Mouse (Mus musculus) intestine, embryonic 16.5 days (tissue): ENCODE results near the gene Tmem86a. TPM values are rescaled to one million over a fixed set of nuclear protein-coding genes. Genes with fewer than 3 reads are reported as not detected.
"Not testable (repeated sequence)": the region's sequence is repeated elsewhere in the genome, so short reads cannot be mapped to it uniquely, and the experiment has no call there.

Source experiments
- ATAC-seq: fragments of 200-750 bp; cut with Nextera tagmentation; 2 replicates; pipeline ENCODE4 v1.8.0; 2017; ENCODE audit warnings: moderate TSS enrichment, moderate library complexity
- H3K27ac ChIP-seq: fragments of 300-500 bp; sonication (generic); 2 replicates; pipeline ENCODE4 v1.5.1; 2014; ENCODE audit warnings: mild to moderate bottlenecking, low read length
- H3K27me3 ChIP-seq: fragments of 300-500 bp; sonication (generic); replicated peaks from 2 replicates; pipeline ENCODE4 v1.6.1; 2014; ENCODE audit warnings: low read length, control low read depth, mixed read lengths; ENCODE audit not compliant: control insufficient read depth, insufficient read depth
- H3K36me3 ChIP-seq: fragments of 300-500 bp; sonication (generic); 2 replicates; pipeline ENCODE4 v1.6.1; 2014; ENCODE audit warnings: low read length, control low read depth; ENCODE audit not compliant: control insufficient read depth, insufficient read depth
- H3K4me1 ChIP-seq: fragments of 300-500 bp; sonication (generic); 2 replicates; pipeline ENCODE4 v1.6.1; 2014; ENCODE audit warnings: low read length, control low read depth, mixed read lengths; ENCODE audit not compliant: control insufficient read depth, insufficient read depth
- H3K4me2 ChIP-seq: fragments of 300-500 bp; sonication (generic); 2 replicates; pipeline ENCODE4 v1.6.1; 2014; ENCODE audit warnings: low read depth, low read length, control low read depth
- H3K4me3 ChIP-seq: fragments of 300-500 bp; sonication (generic); 2 replicates; pipeline ENCODE4 v1.5.1; 2014; ENCODE audit warnings: mild to moderate bottlenecking, low read length
- H3K9ac ChIP-seq: fragments of 300-500 bp; sonication (generic); 2 replicates; pipeline ENCODE4 v1.6.1; 2014; ENCODE audit warnings: low read depth, low read length
- H3K9me3 ChIP-seq: fragments of 300-500 bp; sonication (generic); 2 replicates; pipeline ENCODE4 v1.6.1; 2016; ENCODE audit warnings: low read length, control low read depth; ENCODE audit not compliant: control insufficient read depth
- WGBS: fragments of 180-500 bp; shearing (Covaris S2); extraction: QIAGEN DNeasy Blood & Tissue Kit; methylation state at CpG from one replicate; pipeline ENCODE4 v1.1.7; 2014; 5-methylcytosine and 5-hydroxymethylcytosine counted together
- polyA plus RNA-seq: library from polyadenylated mRNA; unstranded; fragments of >200 nt; fragmentation: Nextera tagmentation; extraction: Ambion mirVana; gene quantifications from 2 replicates; pipeline ENCODE4 v1.2.1, GENCODE M21; 2015

Tmem86a gene
- polyA plus RNA-seq, 1 experiment from 2014 or later, result 59.3 TPM

GRCm38 (mm10) chr7:47024454-47024853, 25.9 kb upstream of the Tmem86a start:
- H3K4me2 ChIP-seq, result no peak overlapping the region
- H3K27me3 ChIP-seq, result no peaks in the 10 kb centered on the region
- ATAC-seq, result peak; percentile 91
- WGBS, result 74% methylated on average over 7 of the region's 7 CpGs
- no peak overlapping the region for H3K4me3 ChIP-seq
- no peak overlapping the region for H3K9ac ChIP-seq
- no peaks in the 10 kb centered on the region for H3K36me3 ChIP-seq
- no peak overlapping the region; the same call in 1 of the 2 replicates for H3K27ac ChIP-seq
- no peaks in the 10 kb centered on the region for H3K4me1 ChIP-seq
- H3K9me3 ChIP-seq, result no peaks in the 10 kb centered on the region

GRCm38 (mm10) chr7:47025429-47025828, 25.0 kb upstream of the Tmem86a start:
- no peak for ATAC-seq
- no peak overlapping the region for H3K4me3 ChIP-seq
- H3K36me3 ChIP-seq, result no peaks in the 10 kb centered on the region
- H3K4me1 ChIP-seq, result no peaks in the 10 kb centered on the region
- H3K27ac ChIP-seq, result no peak overlapping the region
- no peaks in the 10 kb centered on the region for H3K9me3 ChIP-seq
- no peak overlapping the region for H3K4me2 ChIP-seq
- WGBS, result 71% methylated on average over 9 of the region's 9 CpGs
- H3K9ac ChIP-seq, result no peak overlapping the region
- no peaks in the 10 kb centered on the region for H3K27me3 ChIP-seq

- not testable (repeated sequence) for H3K27me3 ChIP-seq, H3K27ac ChIP-seq, H3K4me2 ChIP-seq, H3K36me3 ChIP-seq, H3K4me1 ChIP-seq, H3K9me3 ChIP-seq, H3K4me3 ChIP-seq, H3K9ac ChIP-seq, ATAC-seq
- WGBS, result 96% methylated on average over 3 of the region's 3 CpGs
Observed at GRCm38 (mm10) chr7:47026899-47027298, 23.5 kb upstream of the Tmem86a start.

- Histone ChIP-seq H3K9me3 (no peaks in the 10 kb centered on the region), H3K27me3 (no peaks in the 10 kb centered on the region), H3K36me3 (no peaks in the 10 kb centered on the region), H3K4me2 (no peak overlapping the region), H3K4me1 (no peaks in the 10 kb centered on the region), H3K4me3 (no peak overlapping the region), H3K27ac (no peak overlapping the region), H3K9ac (no peak overlapping the region)
- no peak for ATAC-seq
- WGBS, result 90% methylated on average over 1 of the region's 1 CpGs
Observed at GRCm38 (mm10) chr7:47027520-47027919, 22.9 kb upstream of the Tmem86a start.

GRCm38 (mm10) chr7:47030517-47031193, 19.7 kb upstream of the Tmem86a start:
- no peak for ATAC-seq
- H3K27me3 ChIP-seq, result no peaks in the 10 kb centered on the region
- 79% methylated on average over 9 of the region's 9 CpGs for WGBS
- H3K9ac ChIP-seq, result no peak overlapping the region
- no peak overlapping the region for H3K4me3 ChIP-seq
- no peak overlapping the region for H3K27ac ChIP-seq
- no peaks in the 10 kb centered on the region for H3K36me3 ChIP-seq
- H3K9me3 ChIP-seq, result no peaks in the 10 kb centered on the region
- no peaks in the 10 kb centered on the region for H3K4me1 ChIP-seq
- no peak overlapping the region for H3K4me2 ChIP-seq

- ATAC-seq, result no peak
- WGBS, result 89% methylated on average over 4 of the region's 4 CpGs
Observed at GRCm38 (mm10) chr7:47031371-47031770, 19.0 kb upstream of the Tmem86a start.

DNA sequence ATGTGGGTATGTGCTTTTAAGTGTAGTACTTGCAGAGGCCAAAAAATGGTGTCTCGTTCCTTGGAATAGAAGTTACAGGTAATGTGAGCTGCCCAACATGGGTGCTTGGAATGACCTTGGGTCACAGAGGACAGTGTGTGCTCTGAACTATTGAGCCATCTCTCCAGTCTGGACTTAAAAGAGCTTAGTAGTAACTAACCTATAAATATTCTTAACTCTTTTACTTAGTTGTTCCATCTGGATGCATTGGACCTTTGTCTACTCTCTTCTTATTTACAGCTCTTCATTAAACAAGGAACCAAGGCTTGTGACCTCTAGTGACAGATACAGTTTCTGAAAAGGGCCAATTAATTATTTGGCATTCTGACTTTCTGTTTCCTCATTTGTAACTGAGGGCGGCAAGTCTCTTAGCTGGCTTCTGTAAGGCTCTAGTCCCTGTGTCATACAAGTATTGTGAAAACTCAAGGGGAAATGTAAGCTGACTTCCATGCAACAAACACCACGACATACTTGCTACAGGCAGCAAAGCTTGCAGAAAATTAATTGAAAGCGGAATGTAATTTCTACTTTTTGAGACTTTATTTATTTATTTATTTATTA, 15.5 kb upstream of the Tmem86a start:
- H3K9me3 ChIP-seq, result no peaks in the 10 kb centered on the region
- WGBS, result 84% methylated on average over 4 of the region's 4 CpGs

More at GRCm38 (mm10) chr7:47031371-47031770, 19.0 kb upstream of the Tmem86a start:
- H3K27me3 ChIP-seq, result no peaks in the 10 kb centered on the region
- H3K27ac ChIP-seq, result no peak overlapping the region
- no peak overlapping the region for H3K4me3 ChIP-seq
- no peaks in the 10 kb centered on the region for H3K36me3 ChIP-seq
- no peaks in the 10 kb centered on the region for H3K9me3 ChIP-seq
- no peak overlapping the region for H3K9ac ChIP-seq
- no peaks in the 10 kb centered on the region for H3K4me1 ChIP-seq
- H3K4me2 ChIP-seq, result no peak overlapping the region

DNA sequence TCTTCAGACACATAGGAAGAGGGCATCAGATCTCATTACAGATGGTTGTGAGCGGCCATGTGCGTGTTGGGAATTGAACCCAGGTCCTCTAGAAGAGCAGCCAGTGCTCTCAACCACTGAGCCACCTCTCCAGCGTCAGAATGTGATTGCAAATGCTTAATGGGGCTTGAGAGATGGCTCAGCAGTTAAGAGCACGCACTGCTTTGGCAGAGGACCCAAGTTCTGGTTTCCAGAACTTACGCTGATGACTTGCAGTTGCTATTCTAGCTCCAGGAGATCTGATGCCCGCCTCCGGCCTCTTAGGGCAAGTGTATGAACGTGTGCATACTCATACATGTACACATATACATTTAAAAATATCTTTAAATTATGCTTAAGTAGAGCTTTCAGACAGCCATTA, 15.0 kb upstream of the Tmem86a start:
- H3K27me3 ChIP-seq, result no peaks in the 10 kb centered on the region

More for the DNA sequence above, 15.5 kb upstream of the Tmem86a start:
- Histone ChIP-seq H3K4me1 (no peaks in the 10 kb centered on the region), H3K4me3 (no peak overlapping the region), H3K36me3 (no peaks in the 10 kb centered on the region), H3K4me2 (no peak overlapping the region), H3K9ac (no peak overlapping the region), H3K27me3 (no peaks in the 10 kb centered on the region), H3K27ac (no peak overlapping the region)
- no peak for ATAC-seq

DNA sequence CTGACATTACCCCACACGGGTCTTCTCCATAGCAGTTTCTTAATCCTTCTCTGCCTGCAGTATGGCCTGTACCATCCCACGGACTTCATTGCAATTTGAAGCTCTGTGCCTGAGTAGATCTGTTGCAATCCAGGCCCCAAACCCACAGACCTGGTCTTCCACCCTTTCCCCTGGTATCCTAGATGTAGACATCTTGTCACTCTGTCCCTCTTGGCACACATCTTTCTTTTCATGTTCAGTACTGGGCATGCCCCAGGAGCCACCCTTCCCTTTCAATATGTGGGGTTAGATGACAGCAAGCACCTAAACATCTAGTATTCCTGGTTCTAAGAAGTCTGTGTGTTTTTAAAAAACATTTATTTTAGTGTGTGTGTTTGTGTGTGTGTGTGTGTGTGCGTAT, 8.7 kb upstream of the Tmem86a start:
- Histone ChIP-seq H3K27ac (no peak overlapping the region), H3K36me3 (no peaks in the 10 kb centered on the region), H3K9ac (no peak overlapping the region), H3K9me3 (no peaks in the 10 kb centered on the region), H3K4me2 (no peak overlapping the region), H3K4me1 (peaks cover 12% of the 10 kb centered on the region), H3K27me3 (no peaks in the 10 kb centered on the region), H3K4me3 (no peak overlapping the region)
- 86% methylated on average over 3 of the region's 3 CpGs for whole genome bisulfite sequencing
- no peak for ATAC-seq

More for the DNA sequence above, 15.0 kb upstream of the Tmem86a start:
- Histone ChIP-seq H3K27ac (no peak overlapping the region), H3K4me1 (no peaks in the 10 kb centered on the region), H3K9me3 (no peaks in the 10 kb centered on the region), H3K4me2 (no peak overlapping the region), H3K36me3 (no peaks in the 10 kb centered on the region), H3K9ac (no peak overlapping the region), H3K4me3 (no peak overlapping the region)
- ATAC-seq, result no peak
- WGBS, result 73% methylated on average over 8 of the region's 8 CpGs
